Mouse (Mus musculus): ENCODE results near the gene Kiss1r.

- TF ChIP-seq CTCF (IDR thresholded peaks at IDR 0.05; ENCODE audit: borderline replicate concordance, extremely low read depth, insufficient read depth, insufficient read length) (no peak), POLR2A (IDR thresholded peaks at IDR 0.05; ENCODE audit: borderline replicate concordance, extremely low read depth, insufficient read depth, insufficient read length, poor library complexity, severe bottlenecking) (no peak)
These were observed 32.3 kb upstream of the Kiss1r start for GRCm38 (mm10) chr10:79884446-79884845.
